Mouse (Mus musculus): Measurements from ENCODE around the gene Dffa. TPM values are rescaled to one million over a fixed set of nuclear protein-coding genes. Genes with fewer than 3 reads are reported as not detected.

Gene Dffa
- polyA plus RNA-seq, 1 experiment from 2014 or later, result 30.2 TPM

Other genes starting within 250 kb of the Dffa start
- gene Pex14, start 4.3 kb upstream of the Dffa start, polyA plus RNA-seq (2016; fragmentation: Nextera tagmentation; extraction: Ambion mirVana), result 49.4 and 55.5 TPM in 2 replicates
- gene Cort, start 22.6 kb downstream of the Dffa start, polyA plus RNA-seq (2016; fragmentation: Nextera tagmentation; extraction: Ambion mirVana), result 0.34 and 0.36 TPM in 2 replicates
- 32.4 and 32.9 TPM in 2 replicates for gene Cenps, start 33.5 kb downstream of the Dffa start, polyA plus RNA-seq (2016; fragmentation: Nextera tagmentation; extraction: Ambion mirVana)
- 116 and 123 TPM in 2 replicates for gene Pgd, start 62.6 kb downstream of the Dffa start, polyA plus RNA-seq (2016; fragmentation: Nextera tagmentation; extraction: Ambion mirVana)
- gene Kif1b, start 203.5 kb downstream of the Dffa start, polyA plus RNA-seq (2016; fragmentation: Nextera tagmentation; extraction: Ambion mirVana), result 139 and 140 TPM in 2 replicates

Measured in hindbrain, embryonic 12.5 days (tissue).